Mouse (Mus musculus) myocyte (in vitro differentiated cells): ENCODE data around the gene Ttll6.

Experiments used
- CEBPB ChIP-seq: IDR thresholded peaks from 2 replicates; pipeline ENCODE4 v1.6.1; 2011; ENCODE audit warnings: mild to moderate bottlenecking, moderate library complexity; ENCODE audit not compliant: poor library complexity, insufficient read depth, severe bottlenecking
- E2F4 ChIP-seq: IDR thresholded peaks from one replicate; pipeline ENCODE4 v1.6.1; 2011; ENCODE audit warnings: mild to moderate bottlenecking, control low read depth, moderate library complexity; ENCODE audit not compliant: insufficient read depth
- MAX ChIP-seq: IDR thresholded peaks from one replicate; pipeline ENCODE4 v1.6.1; 2011; ENCODE audit warnings: low read depth, mild to moderate bottlenecking, control low read depth
- MYOD1 ChIP-seq, 3 experiments: IDR thresholded peaks; one replicate each; pipeline ENCODE4 v1.6.1; 2011; ENCODE audit warnings: control low read depth in 2 of 3, low read depth in 2 of 3, mild to moderate bottlenecking in 2 of 3, moderate library complexity in 1 of 3; ENCODE audit not compliant: insufficient read length in 2 of 3, control insufficient read depth in 1 of 3
- POLR2A ChIP-seq: IDR thresholded peaks from one replicate; pipeline ENCODE4 v1.6.1; 2011; ENCODE audit warnings: low read depth, mild to moderate bottlenecking, control low read depth, moderate library complexity; ENCODE audit not compliant: insufficient read length
- POLR2AphosphoS2 ChIP-seq: IDR thresholded peaks from one replicate; pipeline ENCODE4 v1.6.1; 2011; ENCODE audit warnings: low read depth, control low read depth; ENCODE audit not compliant: insufficient read length
- TCF12 ChIP-seq: IDR thresholded peaks from one replicate; pipeline ENCODE4 v1.6.1; 2011; ENCODE audit warnings: mild to moderate bottlenecking, control low read depth; ENCODE audit not compliant: poor library complexity, insufficient read depth, severe bottlenecking
- TCF3 ChIP-seq: IDR thresholded peaks from one replicate; pipeline ENCODE4 v1.6.1; 2011; ENCODE audit warnings: low read depth, control low read depth; ENCODE audit not compliant: insufficient read length
- USF1 ChIP-seq: IDR thresholded peaks from one replicate; pipeline ENCODE4 v1.6.1; 2011; ENCODE audit warnings: low read depth, mild to moderate bottlenecking, control low read depth, moderate library complexity

DNA sequence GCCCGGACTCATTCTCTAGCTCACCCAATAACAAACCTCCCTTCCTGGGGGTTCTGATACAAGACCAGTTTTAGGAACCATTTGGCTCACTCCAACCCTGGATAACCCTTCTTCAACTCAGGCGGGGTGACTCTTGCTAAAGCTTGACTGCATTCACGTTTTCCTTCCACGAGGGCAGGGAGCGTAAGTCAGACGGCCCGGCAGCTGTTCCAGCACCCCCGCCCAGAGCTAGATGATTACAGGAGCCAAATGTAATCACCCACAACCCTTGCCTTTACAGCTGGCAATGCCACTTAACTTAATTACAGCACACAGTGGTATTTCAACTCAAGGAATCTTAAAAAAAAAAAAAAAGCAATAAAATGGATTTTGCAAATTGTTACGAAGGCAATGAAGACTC, 34.5 kb downstream of the Ttll6 start:
- no peak for TF ChIP-seq POLR2A
- no peak for TF ChIP-seq CEBPB
- peak in 2 of 3 experiments; percentile 29 to 60 for TF ChIP-seq MYOD1 (IDR thresholded peaks at IDR 0.05; ENCODE audit: control insufficient read depth in 1 of 3, insufficient read length in 2 of 3, low read depth in 2 of 3)
- no peak for TF ChIP-seq MAX
- TF ChIP-seq TCF12, result no peak
- no peak for TF ChIP-seq USF1
- no peak for TF ChIP-seq TCF3
- no peak for TF ChIP-seq POLR2AphosphoS2
- TF ChIP-seq E2F4, result no peak
